ENCODE assay signal across 11 mouse cellular contexts in genomic region chr12:29349146-29349850, GRCm38 (mm10).
A peak's percentile ranks its signal among the peaks of the same experiment; 100 is the strongest.
DNase-seq lines count a peak whose midpoint lies in the region; ATAC-seq and TF ChIP-seq lines count a peak whose summit lies in the region.
"Had no signal": no experiment of that assay in that cellular context is flagged by ENCODE, and none has a peak within 500 bp of the region (broad histone marks: within the 10 kb centered on the region; RNA-seq: fewer than 3 reads in every experiment).

No protein-coding gene starts in this region.

- peak; percentile 18 to 28 for DNase-seq in heart, postnatal 10 days
- DNase-seq in heart, adult 9 months (ENCODE audit: low spot score in 2 of 2): no peak
- peak; percentile 78 for DNase-seq in midbrain, postnatal 0 days (ENCODE audit: low spot score)
- DNase-seq in midbrain, embryonic 10.5 days (ENCODE audit: low spot score): no peak
- DNase-seq in cerebellum, postnatal 14 days: peak; percentile 76 to 87
- DNase-seq in layer of hippocampus, adult 2 months (ENCODE audit: low spot score in 2 of 2): no peak
- no peak for DNase-seq in B cell, adult 2 months
- DNase-seq: retina, postnatal 1 day had no signal

- no peak; the same call in 1 of the 2 replicates for TF ChIP-seq CTCF in midbrain, postnatal 0 days (IDR thresholded peaks at IDR 0.05)
- no peak for TF ChIP-seq CTCF in layer of hippocampus, adult 2 months (conservative IDR thresholded peaks at IDR 0.05)

- ATAC-seq in midbrain, postnatal 0 days (ENCODE audit: low FRiP score): no peak; the same call in 1 of the 2 replicates
- ATAC-seq: intestine, postnatal 0 days had no signal

- H3K36me3 ChIP-seq in midbrain, postnatal 0 days (ENCODE audit: insufficient read depth, low read length): no peaks in the 10 kb centered on the region
- no peaks in the 10 kb centered on the region for H3K36me3 ChIP-seq in midbrain, embryonic 10.5 days

- H3K4me2 ChIP-seq in midbrain, postnatal 0 days (ENCODE audit: low read depth, low read length, poor library complexity, severe bottlenecking): no peak overlapping the region
- H3K4me2 ChIP-seq: liver, embryonic 11.5 days had no signal

- H3K4me1 ChIP-seq in midbrain, postnatal 0 days (ENCODE audit: insufficient read depth, low read length): peaks cover 6% of the 10 kb centered on the region; the same call in 1 of the 2 replicates
- peaks cover 12% of the 10 kb centered on the region for H3K4me1 ChIP-seq in midbrain, embryonic 10.5 days

- intact Hi-C loops in heart, postnatal 10 days (cut with DNase I): no loop called here

- no peak overlapping the region for H3K4me3 ChIP-seq in midbrain, postnatal 0 days (ENCODE audit: low read depth, low read length)
- no peak overlapping the region for H3K4me3 ChIP-seq in midbrain, embryonic 10.5 days
- H3K4me3 ChIP-seq in layer of hippocampus, adult 2 months: no peak overlapping the region

- no peaks in the 10 kb centered on the region for H3K27me3 ChIP-seq in midbrain, postnatal 0 days (ENCODE audit: insufficient read depth, low read length)
- H3K27me3 ChIP-seq in midbrain, embryonic 10.5 days (ENCODE audit: low read depth, poor library complexity, severe bottlenecking): no peaks in the 10 kb centered on the region

- H3K9me3 ChIP-seq in midbrain, postnatal 0 days (ENCODE audit: low read length): no peaks in the 10 kb centered on the region
- no peaks in the 10 kb centered on the region for H3K9me3 ChIP-seq in midbrain, embryonic 10.5 days (replicated peaks)

- no peak overlapping the region for H3K9ac ChIP-seq in midbrain, postnatal 0 days (replicated peaks; ENCODE audit: low read length, poor library complexity, severe bottlenecking)

- 73% methylated on average over 9 of the region's 9 CpGs for WGBS in midbrain, postnatal 0 days
- 79% methylated on average over 9 of the region's 9 CpGs for WGBS in midbrain, embryonic 10.5 days

- H3K27ac ChIP-seq in midbrain, postnatal 0 days (ENCODE audit: low read depth, low read length): no peak overlapping the region
- no peak overlapping the region for H3K27ac ChIP-seq in midbrain, embryonic 10.5 days (replicated peaks)
- H3K27ac ChIP-seq in layer of hippocampus, adult 2 months: no peak overlapping the region
- H3K27ac ChIP-seq: macrophage had no signal

Comparison
In these comparisons a context has a peak if more than half of its experiments do, and no peak if none do; other contexts are left out.
1. DNase-seq: peak in heart, postnatal 10 days (2 of 2), midbrain, postnatal 0 days (single experiment) and cerebellum, postnatal 14 days (2 of 2); none in heart, adult 9 months (0 of 2), midbrain, embryonic 10.5 days (single experiment), layer of hippocampus, adult 2 months (0 of 2) and B cell, adult 2 months (0 of 2).